Mouse (Mus musculus): Measurements from ENCODE around the gene Tiam1.

The Tiam1 gene

DNA sequence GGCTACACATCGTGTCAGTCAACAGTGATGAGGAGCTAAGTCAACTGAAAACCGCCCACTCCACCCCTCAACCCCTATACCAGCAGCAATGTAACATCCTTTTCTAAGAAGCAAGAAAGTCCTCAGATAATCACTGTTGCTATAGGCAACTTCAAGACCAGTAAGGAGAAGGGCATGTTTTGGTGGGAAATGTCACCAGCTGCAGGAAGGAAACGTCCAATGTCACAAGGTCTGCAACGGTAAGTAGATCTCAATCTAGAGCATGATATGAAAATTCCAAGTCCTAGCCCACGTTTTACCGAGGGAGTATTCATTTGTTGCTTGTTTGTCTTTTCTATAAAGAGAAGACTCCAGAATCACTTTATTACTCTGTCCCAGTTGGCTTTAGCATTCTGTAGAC is 95.7 kb downstream of the Tiam1 start:
- 70% methylated on average over 6 of the region's 6 CpGs for WGBS

DNA sequence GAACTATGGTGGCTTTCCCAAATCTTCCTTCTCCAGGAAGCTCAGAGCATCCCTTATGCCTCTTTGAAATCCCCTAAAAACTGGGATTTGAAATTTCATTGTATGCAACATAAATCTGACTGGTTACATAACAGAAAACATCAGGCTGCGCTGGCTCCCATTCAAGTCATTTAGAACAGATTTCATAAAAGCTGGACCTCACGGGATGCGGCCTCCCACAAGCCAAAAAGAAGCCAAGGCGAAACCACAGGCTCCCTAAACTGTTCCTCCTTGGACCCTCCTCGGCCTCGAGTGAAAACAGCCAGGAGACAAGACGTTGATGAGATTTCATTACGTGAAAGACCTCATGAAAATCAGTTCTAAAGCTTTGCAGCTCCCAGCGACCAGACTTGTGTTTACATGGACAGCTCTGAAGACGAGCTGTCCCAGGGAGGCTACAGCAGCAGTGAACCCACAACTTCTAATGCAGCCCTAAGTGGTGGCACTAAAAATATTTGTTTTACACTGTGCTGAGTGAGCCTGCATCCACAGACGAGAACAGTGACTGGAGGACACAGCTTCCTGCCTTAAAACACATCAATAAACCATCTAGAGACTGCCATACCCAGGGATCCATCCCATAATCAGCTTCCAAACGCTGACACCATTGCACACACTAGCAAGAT is 96.9 kb downstream of the Tiam1 start:
- WGBS, result 59% methylated on average over 12 of the region's 12 CpGs

DNA sequence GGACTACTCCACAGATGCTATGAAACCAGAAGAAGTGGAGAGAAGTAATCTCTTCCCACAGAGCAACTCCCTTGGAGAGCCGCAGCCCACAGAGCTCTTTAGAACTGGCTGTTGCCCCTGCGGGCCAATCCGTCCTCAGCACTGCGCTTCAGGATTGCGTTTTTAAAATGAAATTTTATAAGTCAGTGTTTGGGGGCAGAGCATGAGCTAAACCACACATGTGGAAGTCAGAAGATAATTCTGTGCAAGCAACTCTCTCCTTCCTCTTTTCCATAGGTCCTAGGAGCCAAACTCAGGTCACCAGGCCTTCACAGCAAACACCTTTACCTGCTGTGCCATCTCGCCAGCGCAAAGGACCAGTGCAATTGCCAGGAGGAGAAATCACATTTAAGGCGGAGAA is 98.0 kb downstream of the Tiam1 start:
- 96% methylated on average over 8 of the region's 8 CpGs for WGBS

DNA sequence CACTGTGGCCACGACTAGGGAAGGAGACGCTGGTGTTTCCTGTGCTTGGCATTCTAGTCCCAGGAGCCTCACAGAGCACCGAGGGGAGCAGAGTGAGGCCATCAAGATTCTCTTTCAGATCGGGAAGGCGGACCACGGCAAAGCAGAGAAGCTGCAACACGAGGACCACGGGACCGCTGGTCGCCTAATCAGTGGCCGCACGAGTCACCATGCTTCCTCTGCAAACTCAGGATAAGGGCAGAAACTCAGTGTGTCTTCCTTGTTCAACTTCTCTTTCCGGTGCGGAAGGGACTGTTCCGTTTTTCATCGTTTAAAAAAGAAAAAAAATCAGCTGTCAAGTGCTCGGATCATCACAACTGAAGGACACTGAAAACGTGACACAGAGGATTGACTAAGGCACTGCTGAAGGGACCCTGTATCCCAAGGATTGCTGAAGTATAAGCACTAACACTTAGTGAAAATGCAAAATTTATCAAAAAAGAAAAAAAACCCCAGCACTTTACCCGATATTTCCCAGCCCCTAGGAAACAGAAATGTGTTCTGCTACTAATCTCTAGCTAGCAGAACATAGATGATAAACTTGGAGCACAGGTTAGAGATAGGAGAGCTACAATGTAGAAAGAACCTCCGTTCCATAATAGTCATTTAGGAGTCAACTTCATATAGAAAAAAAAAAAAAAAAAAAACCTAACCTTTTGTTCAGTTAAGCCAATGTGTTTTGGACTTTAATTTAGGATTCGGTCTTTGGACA is 99.4 kb downstream of the Tiam1 start:
- 79% methylated on average over 21 of the region's 21 CpGs for WGBS

DNA sequence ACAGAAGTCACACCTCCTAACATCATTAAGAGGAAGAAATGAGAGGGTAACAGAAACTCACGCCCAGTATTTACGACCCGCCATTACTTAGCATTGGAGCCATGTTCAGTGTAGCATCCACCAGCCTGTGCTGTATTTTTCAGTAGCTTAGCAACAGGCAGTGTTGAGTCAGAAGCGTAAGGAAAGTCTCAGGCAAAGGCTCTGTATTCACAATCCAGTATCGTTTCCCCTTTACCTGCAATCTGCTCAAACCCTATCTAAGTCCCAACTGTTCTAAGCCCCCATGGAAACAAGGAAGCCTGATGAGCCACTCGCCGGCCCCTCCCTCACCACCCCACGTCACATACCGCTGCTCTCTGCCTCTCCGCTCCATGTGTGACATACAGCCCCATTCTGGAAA is 100.7 kb downstream of the Tiam1 start:
- 53% methylated on average over 10 of the region's 10 CpGs for WGBS

DNA sequence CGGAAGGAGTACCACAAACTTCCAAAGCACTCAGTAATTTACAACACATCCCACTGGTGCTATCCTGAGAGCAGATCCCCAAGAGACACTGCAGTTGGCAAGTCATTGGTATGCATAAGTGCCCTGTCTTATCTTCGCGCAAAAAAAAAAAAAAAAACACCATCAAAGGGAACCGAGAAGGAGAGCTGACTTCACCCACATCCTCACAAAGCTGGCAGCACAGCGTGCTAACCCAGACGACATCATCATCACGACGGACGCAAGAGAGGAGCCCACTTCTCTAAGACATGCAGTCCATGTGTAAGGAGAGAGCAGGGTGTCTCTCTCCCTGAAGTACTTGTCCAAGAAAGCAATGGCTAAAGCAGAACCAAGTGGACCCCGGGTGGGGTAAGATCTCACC is 101.2 kb downstream of the Tiam1 start:
- 60% methylated on average over 10 of the region's 10 CpGs for WGBS

DNA sequence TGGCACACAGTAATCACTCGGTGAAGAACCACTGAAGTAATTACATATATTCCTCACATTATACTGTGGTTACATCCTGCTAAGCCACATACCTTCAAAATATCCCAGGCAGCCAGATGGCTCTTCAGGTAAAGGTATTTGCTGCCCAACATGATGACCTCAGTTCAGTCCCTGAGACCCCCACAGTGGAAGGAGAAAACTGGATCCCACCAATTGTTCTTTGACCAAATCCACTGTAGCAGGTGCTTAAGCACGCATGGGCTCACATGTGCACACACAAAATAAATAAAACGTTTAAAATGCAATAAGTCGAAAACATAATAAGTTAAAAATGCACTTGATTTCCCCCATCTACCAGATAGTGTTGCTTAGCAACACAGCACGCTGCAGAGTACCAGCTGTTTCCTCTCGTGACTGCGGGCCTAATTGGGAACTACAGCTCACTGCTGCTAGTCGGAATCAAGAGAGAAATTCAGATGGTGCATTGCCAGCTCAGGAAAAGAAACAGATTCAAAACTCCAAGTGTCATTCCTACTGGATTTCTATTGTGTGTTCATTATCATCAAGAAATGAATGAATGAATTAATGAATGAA is 102.7 kb downstream of the Tiam1 start:
- WGBS, result 35% methylated on average over 8 of the region's 8 CpGs

DNA sequence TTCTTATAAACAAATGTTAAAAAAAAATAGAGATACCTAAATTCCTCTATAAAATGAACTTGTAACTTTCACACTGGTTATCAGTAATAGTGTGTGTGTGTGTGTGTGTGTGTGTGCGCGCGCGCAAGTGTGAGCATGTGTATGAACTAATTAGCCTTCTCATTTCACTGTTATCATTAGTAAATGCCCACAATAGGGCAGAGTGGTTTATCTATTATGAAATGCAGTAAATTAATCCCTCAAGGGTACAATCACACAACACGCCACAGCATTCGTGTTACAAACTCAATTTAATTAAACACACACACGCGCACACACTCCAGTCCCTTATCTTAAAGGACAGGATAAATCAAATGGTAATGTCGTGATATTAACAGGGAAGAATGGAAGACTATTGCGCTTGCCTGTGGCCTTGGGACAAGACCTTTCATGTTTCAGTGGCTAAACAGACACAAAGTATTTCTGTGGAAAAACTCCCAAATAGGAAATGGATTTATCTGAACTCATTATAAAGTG is 107.9 kb downstream of the Tiam1 start:
- 98% methylated on average over 10 of the region's 10 CpGs for WGBS

DNA sequence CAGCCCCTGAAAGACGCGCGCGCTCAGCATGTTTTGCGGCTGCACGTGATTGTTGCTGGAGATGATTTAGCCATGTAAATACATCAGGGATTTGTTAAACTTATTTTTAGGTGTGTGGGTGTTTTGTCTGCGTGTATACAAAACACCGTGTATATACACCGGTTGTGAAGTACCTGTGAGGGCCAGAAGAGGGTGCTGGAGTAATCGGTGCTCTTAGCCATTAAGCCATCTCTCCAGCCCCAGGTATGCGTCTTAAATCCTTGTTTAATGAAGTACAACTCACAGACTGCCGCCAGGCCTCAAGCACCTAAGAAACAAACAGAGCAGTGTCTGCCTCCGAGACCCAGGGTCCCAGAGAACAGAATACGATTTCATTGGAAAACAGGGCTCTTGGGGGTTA is 113.2 kb downstream of the Tiam1 start:
- 86% methylated on average over 14 of the region's 14 CpGs for WGBS

DNA sequence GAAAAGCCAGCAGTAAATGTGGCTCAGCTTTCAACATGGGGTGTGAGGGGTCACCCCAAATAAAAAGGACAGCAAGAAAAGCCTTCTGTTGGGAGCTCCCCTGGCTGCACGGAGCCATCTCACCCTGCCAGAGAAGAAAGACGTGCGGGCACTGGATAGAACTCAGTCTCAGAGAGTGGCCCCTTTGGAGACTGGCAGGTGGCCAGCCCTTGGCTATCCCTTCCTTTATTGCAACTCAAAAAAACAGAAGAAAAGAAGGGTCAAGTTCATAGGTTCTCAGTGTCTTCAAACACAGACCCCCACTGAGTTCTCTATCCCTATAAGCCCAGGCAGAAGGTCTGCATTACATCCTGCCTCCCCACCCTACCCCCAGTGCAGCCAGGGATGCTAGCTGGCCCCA is 115.7 kb downstream of the Tiam1 start:
- 66% methylated on average over 3 of the region's 3 CpGs for WGBS

DNA sequence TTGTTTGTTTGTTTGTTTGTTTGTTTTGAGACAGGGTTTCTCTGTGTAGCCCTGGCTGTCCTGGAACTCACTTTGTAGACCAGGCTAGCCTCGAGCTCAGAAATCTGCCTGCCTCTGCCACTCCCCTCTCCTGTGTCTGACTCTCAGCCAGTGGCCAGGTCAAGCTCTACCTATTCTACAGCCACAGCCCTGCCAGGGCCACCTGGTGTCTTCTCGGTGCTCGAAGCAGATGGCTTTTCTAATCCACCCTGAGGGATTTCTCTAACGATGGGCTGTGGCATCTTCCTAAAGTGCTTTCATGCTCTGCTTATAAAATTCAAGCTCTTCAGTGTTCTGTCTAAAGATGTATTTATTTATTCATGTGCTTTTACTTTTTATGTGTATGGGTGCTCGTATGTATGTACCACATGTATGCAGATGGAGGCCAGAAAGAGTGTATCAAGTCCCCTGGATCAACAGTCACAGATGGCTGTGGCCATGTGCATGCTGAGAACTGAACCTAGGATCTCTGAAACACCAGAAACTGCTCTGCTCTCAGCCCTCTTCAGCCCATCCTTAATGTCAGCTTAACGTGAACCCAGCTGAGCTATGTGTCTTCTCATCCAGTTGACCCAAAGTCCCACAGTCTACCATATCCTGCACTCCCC is 117.9 kb downstream of the Tiam1 start:
- WGBS, result 87% methylated on average over 6 of the region's 6 CpGs

DNA sequence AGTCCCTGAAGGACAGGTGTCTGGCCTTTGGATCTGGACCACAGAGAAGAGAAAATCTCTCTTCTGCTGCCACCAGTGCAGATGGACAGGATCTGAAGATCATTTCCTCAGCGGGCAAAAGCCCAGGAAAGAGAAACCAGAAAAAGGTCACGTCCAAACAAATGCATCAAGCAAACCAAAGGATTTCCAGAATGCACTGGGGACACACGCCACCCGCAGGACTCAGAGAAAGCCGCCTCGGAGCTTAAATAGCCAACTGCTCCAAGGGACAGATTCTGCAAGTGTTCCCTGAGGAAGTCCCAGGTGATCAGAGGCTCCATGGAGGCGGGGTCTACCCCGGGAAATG is 119.9 kb downstream of the Tiam1 start:
- 97% methylated on average over 8 of the region's 8 CpGs for WGBS

DNA sequence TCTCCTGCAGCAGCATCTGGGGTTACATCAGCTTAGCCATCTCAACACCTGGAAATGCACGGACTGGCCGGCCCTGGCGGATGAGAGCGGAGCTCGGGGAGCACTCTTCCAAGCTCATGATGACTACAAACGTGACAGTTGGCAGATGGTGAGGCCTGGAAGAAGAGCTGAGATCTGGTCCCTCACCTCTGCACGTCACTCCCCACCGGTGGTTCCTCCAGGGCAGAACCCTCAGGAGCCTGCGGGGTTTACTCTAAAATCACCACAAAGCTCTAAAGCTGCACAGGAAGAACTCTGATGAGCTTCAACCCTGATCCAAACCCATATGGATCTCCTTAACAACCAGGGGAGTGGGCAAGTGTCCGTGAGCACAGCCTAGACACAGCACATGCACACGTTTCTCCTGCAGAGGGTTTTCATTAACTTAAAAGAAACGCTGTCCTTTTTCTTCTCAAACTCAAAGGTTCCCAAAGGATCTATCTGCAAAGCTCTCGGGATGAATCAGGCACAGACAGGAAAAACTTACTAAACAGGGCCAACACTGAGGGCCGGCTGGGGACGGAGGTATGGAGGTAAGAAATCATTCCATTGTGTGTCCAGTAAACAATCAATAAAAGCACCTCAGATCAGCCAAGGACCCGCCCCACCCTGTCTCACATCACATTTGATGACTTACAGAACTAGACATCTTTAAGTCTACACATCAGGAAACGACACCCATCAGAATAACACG is 120.5 kb downstream of the Tiam1 start:
- 83% methylated on average over 18 of the region's 18 CpGs for WGBS

DNA sequence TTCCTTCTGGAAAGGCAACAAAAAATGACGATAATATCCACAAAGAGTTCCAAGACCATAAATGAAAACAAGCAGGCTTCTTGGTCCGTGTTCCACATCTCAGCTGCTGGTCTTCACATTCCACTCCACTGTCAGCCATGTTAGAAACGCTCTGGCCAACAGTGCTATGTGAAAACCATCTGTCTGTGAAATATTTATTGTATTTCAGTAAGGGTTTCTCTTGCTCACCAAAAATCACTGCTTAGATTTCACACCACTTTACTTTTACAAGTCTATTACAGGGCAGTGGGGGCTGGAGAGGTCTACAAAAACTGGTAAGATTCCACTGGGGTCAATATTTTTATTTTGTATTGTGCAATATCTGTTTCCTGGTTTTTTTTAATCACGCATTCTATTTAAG is 127.5 kb downstream of the Tiam1 start:
- 80% methylated on average over 4 of the region's 4 CpGs for WGBS

DNA sequence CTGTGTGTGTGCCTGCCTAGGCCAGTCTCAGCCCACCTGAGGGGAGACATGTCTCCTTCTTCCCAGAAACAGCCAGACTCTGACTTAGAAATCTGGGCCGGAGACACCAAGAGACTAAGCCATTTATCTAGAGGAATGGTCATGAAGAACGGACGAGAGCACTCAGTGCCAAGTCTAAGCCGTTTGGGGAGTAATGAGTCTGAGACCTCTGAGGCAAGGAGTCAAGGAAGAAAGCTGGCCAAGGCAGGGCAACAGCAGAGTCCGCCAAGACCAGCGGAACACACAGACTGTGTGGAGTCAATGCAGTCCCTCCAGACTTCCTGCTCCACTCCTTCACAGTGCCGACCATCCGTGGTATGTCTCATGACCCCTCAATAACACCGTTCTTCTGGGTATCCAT is 129.0 kb downstream of the Tiam1 start:
- WGBS, result 90% methylated on average over 9 of the region's 9 CpGs

DNA sequence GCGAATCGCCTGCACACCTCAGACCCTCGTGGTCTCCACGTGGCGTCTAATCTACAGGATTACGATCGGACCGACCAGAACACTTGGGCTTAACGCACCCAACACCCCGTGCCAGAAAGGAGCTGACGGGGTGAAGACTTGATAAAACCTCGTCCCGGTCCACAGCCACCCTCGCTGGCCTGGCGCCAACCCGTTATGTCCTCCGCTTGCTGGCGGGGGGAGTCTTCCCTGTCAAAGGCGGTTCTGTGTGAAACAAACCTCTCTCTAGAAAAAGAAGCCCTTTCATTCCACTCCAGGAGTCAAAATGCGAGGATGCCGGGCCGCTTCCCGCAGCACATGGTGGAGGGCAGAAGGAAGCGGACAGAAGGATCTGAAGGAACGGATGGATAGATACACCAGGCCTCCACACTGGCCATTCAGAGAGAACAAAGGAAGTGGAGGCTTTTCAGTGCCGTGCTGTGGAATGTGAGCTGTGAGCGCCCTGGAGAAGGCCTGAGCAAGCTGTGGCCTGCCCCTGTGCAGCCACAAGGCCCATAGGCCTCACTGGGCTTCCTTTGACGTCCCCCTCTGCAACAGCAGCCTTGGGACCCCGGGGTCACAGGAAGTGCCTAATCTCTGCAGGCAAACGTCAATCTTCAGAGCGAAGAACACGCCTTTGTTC is 131.9 kb downstream of the Tiam1 start:
- WGBS, result 77% methylated on average over 32 of the region's 32 CpGs

DNA sequence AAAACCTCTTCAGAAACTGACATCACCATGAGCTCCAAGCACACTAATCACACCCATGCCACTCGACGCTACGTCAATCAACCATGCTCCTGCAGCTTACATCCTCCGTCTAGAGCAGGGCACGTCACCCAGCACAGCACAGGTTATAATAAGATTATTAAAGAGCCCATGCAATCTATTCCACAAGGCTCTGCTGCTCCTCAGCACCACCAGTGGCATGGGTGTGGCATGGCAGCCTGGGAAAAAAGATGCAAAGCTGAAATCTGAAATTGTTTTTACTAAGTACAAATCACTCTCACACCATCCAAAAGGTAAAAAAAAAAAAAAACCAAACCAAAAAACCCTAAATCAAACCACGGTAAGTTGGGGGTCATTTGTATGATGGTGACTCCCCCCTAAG is 135.1 kb downstream of the Tiam1 start:
- 87% methylated on average over 6 of the region's 6 CpGs for WGBS

DNA sequence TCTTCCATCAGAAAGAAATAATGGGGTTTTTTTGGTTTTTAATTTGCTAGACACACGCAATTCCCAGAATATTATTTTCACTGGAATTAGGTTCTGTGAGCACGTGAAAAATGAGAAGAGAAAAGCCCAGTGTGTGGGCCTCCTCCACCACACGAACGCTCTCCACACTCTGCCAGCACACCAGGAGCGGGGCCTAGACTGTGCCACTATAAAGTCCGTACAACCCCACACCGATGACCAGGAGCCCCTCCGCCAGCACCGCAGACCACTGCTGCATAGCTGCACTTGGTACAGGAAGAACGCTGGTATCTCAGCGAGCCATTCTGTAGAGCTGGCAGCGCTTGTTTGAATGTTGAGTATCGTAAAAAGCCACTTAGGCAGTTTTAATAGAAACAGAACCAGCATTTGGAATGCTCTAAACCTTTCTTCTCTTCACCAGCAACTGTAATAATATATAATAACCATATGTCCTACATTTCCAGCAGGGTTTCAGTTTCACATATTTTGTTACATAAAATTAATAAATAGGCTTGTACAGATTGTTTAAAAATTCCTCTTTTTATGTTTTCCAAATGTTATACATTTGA is 136.1 kb downstream of the Tiam1 start:
- WGBS, result 82% methylated on average over 13 of the region's 13 CpGs

DNA sequence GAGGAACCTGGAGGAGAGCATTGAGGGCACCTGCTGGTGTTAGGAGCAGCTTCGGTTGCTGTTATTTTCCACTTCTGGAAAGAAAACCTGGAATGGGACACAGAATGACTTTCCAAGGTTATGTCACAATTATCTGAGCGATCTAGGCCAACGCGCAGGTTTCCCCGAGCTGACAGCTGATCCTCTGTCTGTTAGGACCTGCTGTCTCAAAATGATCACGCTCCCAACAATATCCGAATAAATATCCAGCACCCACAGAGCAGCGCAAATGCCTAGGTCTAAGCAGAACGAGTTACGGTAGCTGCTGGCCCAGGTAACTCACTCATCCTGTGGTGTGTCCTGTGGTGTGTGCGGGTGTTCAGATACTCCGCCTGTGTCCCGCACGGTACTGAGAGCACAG is 140.0 kb downstream of the Tiam1 start:
- WGBS, result 95% methylated on average over 14 of the region's 14 CpGs

DNA sequence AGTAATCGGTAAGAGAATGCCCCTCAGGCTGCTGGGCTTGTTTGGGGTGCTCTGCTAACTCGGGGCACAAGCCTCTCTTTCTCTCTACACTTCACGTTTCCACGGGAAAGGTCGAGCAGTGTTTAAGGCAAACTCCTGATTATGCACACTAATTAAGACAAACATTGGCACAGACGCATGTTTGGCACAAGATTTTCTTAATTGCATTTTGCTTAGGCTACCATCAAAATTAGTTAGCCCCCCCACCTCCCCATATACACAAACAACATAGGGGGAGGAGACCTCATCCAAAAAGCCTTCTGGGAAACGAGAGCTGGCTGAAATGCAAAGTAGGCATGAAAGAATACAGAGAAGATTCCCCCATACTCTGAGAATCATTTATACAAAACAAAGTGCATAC is 148.4 kb downstream of the Tiam1 start:
- WGBS, result 60% methylated on average over 7 of the region's 7 CpGs

All from cerebral cortex, adult 2 months (tissue).